22 mouse cellular contexts compared by ENCODE assay signal in the genomic region with DNA sequence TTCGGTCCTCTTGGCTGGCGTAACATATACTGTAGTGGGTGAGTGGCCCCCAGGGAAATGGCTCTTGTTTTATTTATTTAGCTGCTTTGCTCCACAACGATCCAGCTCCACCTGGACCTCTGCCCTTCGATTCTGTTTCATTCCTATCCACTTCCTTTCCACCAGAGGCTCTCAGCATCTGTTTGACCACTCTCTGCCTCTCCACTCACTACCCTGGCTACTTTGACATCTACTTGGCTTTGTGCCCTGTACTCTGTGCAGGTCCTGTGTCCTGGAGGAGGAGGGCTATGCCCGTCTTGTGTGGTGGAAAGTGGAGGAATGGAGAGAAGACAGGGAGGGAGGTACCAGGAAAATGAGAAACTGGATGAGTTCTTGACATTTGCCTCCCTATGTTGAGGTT. TPM values are rescaled to one million over a fixed set of nuclear protein-coding genes. Genes with fewer than 3 reads are reported as not detected.
A peak's percentile ranks its signal among the peaks of the same experiment; 100 is the strongest.
DNase-seq lines count a peak whose midpoint lies in the region; ATAC-seq and TF ChIP-seq lines count a peak whose summit lies in the region.
"Had no signal": no experiment of that assay in that cellular context is flagged by ENCODE, and none has a peak within 500 bp of the region (broad histone marks: within the 10 kb centered on the region; RNA-seq: fewer than 3 reads in every experiment).

No protein-coding gene starts in this region.

- no peak for ATAC-seq in midbrain, embryonic 11.5 days (ENCODE audit: low FRiP score)
- no peak for ATAC-seq in neural tube, embryonic 15.5 days (ENCODE audit: low FRiP score)

- H3K9me3 ChIP-seq in hindbrain, embryonic 10.5 days, result no peaks in the 10 kb centered on the region
- H3K9me3 ChIP-seq in midbrain, embryonic 11.5 days (ENCODE audit: control insufficient read depth, low read length), result no peaks in the 10 kb centered on the region
- no peaks in the 10 kb centered on the region for H3K9me3 ChIP-seq in neural tube, embryonic 15.5 days (replicated peaks)
- no peaks in the 10 kb centered on the region for H3K9me3 ChIP-seq in heart, embryonic 10.5 days
- H3K9me3 ChIP-seq: embryonic facial prominence, embryonic 15.5 days; heart, embryonic 12.5 days; limb, embryonic 12.5 days had no signal

- H3K27me3 ChIP-seq in hindbrain, embryonic 10.5 days (ENCODE audit: insufficient read depth, poor library complexity, severe bottlenecking), result no peaks in the 10 kb centered on the region
- H3K27me3 ChIP-seq in midbrain, embryonic 11.5 days (ENCODE audit: control insufficient read depth, insufficient read depth, low read length), result no peaks in the 10 kb centered on the region; the same call in 1 of the 2 replicates
- H3K27me3 ChIP-seq in neural tube, embryonic 15.5 days (replicated peaks), result no peaks in the 10 kb centered on the region
- H3K27me3 ChIP-seq in heart, embryonic 10.5 days (ENCODE audit: insufficient read depth, poor library complexity, severe bottlenecking), result peaks cover 5% of the 10 kb centered on the region; the same call in 1 of the 2 replicates
- H3K27me3 ChIP-seq: embryonic facial prominence, embryonic 15.5 days; limb, embryonic 12.5 days had no signal

- H3K36me3 ChIP-seq in hindbrain, embryonic 10.5 days, result no peaks in the 10 kb centered on the region
- H3K36me3 ChIP-seq in midbrain, embryonic 11.5 days (ENCODE audit: control insufficient read depth, insufficient read depth, low read length), result no peaks in the 10 kb centered on the region
- no peaks in the 10 kb centered on the region for H3K36me3 ChIP-seq in neural tube, embryonic 15.5 days
- no peaks in the 10 kb centered on the region for H3K36me3 ChIP-seq in heart, embryonic 10.5 days
- H3K36me3 ChIP-seq: embryonic facial prominence, embryonic 15.5 days; heart, embryonic 12.5 days; limb, embryonic 12.5 days had no signal

- WGBS in hindbrain, embryonic 10.5 days, result 77% methylated on average over 5 of the region's 5 CpGs
- 74% methylated on average over 5 of the region's 5 CpGs for WGBS in midbrain, embryonic 11.5 days
- 26% methylated on average over 5 of the region's 5 CpGs for WGBS in neural tube, embryonic 15.5 days
- 66% methylated on average over 5 of the region's 5 CpGs for WGBS in heart, embryonic 10.5 days

- no peak overlapping the region for H3K4me3 ChIP-seq in layer of hippocampus, adult 2 months
- no peak overlapping the region for H3K4me3 ChIP-seq in hindbrain, embryonic 10.5 days
- no peak overlapping the region for H3K4me3 ChIP-seq in midbrain, embryonic 11.5 days (ENCODE audit: low read depth, low read length)
- H3K4me3 ChIP-seq in neural tube, embryonic 15.5 days (replicated peaks), result no peak overlapping the region
- no peak overlapping the region for H3K4me3 ChIP-seq in heart, embryonic 10.5 days
- H3K4me3 ChIP-seq: embryonic facial prominence, embryonic 15.5 days; heart, embryonic 12.5 days; limb, embryonic 12.5 days had no signal

- H3K4me2 ChIP-seq in midbrain, embryonic 11.5 days, result no peak overlapping the region
- H3K4me2 ChIP-seq in neural tube, embryonic 15.5 days, result 0 out of 2 replicates have a peak overlapping the region, but pooled peaks have one; percentile 4
- H3K4me2 ChIP-seq: embryonic facial prominence, embryonic 15.5 days; heart, embryonic 12.5 days; limb, embryonic 12.5 days had no signal

- H3K9ac ChIP-seq in midbrain, embryonic 11.5 days (ENCODE audit: low read length), result no peak overlapping the region
- H3K9ac ChIP-seq in neural tube, embryonic 15.5 days (replicated peaks), result no peak overlapping the region; the same call in 1 of the 2 replicates
- H3K9ac ChIP-seq: embryonic facial prominence, embryonic 15.5 days; heart, embryonic 12.5 days; limb, embryonic 12.5 days had no signal

- peaks cover 87% of the 10 kb centered on the region for H3K4me1 ChIP-seq in hindbrain, embryonic 10.5 days (replicated peaks)
- H3K4me1 ChIP-seq in midbrain, embryonic 11.5 days (ENCODE audit: control insufficient read depth, insufficient read depth, low read length), result peaks cover 74% of the 10 kb centered on the region
- peaks cover 94% of the 10 kb centered on the region for H3K4me1 ChIP-seq in neural tube, embryonic 15.5 days
- peaks cover 11% of the 10 kb centered on the region; the same call in 1 of the 2 replicates for H3K4me1 ChIP-seq in heart, embryonic 10.5 days
- H3K4me1 ChIP-seq: limb, embryonic 12.5 days had no signal

- no peak for DNase-seq in layer of hippocampus, adult 2 months (ENCODE audit: low spot score in 2 of 2)
- no peak for DNase-seq in layer of hippocampus, adult 11-12 months (ENCODE audit: low spot score)
- no peak for DNase-seq in hindbrain, embryonic 10.5 days (ENCODE audit: low spot score)
- DNase-seq in midbrain, embryonic 11.5 days (ENCODE audit: low spot score, missing footprints), result no peak
- no peak for DNase-seq in adrenal gland, adult 18-20 months (ENCODE audit: low spot score in 2 of 2)
- DNase-seq in cerebellum, postnatal 36 days, result no peak
- DNase-seq in heart, embryonic 10.5 days (ENCODE audit: low spot score), result no peak
- DNase-seq: gastrocnemius, postnatal 36 days; heart, postnatal 4 days; kidney, adult 18-20 months; kidney, postnatal 25 days; lung, postnatal 14 days; right cerebral cortex, postnatal 14 days; thymus, postnatal 14 days had no signal

- peak overlapping the region; percentile 92 for H3K27ac ChIP-seq in layer of hippocampus, adult 2 months
- H3K27ac ChIP-seq in hindbrain, embryonic 10.5 days, result peak overlapping the region; percentile 56
- peak overlapping the region; percentile 59 for H3K27ac ChIP-seq in midbrain, embryonic 11.5 days (ENCODE audit: low read depth, low read length)
- peak overlapping the region; percentile 84 for H3K27ac ChIP-seq in neural tube, embryonic 15.5 days (replicated peaks)
- H3K27ac ChIP-seq in heart, embryonic 10.5 days, result no peak overlapping the region
- H3K27ac ChIP-seq: embryonic facial prominence, embryonic 15.5 days; limb, embryonic 12.5 days; stomach, postnatal 0 days had no signal

- TF ChIP-seq CTCF in layer of hippocampus, adult 2 months (conservative IDR thresholded peaks at IDR 0.05), result no peak

RNA-seq across cellular contexts. Expression of a gene that starts 33.7 kb away (rescaled TPM):
- total RNA-seq in layer of hippocampus, adult 2 months (2021), result 100 to 1,000 TPM; 277 to 286 TPM
- polyA plus RNA-seq in hindbrain, embryonic 10.5 days (2016; fragmentation: Nextera tagmentation; extraction: Ambion mirVana), result 43.6 and 84.1 TPM in 2 replicates
- polyA plus RNA-seq in midbrain, embryonic 11.5 days (2014; fragmentation: Nextera tagmentation; extraction: Ambion mirVana), result 57.8 and 64.5 TPM in 2 replicates
- polyA plus RNA-seq in neural tube, embryonic 15.5 days (2015; fragmentation: Nextera tagmentation; extraction: Ambion mirVana), result 107 and 130 TPM in 2 replicates
- under 1 TPM; 0.80 to 0.90 TPM for total RNA-seq in adrenal gland, adult 18-20 months (2021)
- polyA plus RNA-seq in heart, embryonic 10.5 days (2016; fragmentation: Nextera tagmentation; extraction: Ambion mirVana), result 12.1 and 16.0 TPM in 2 replicates

RNA-seq across cellular contexts. Expression of a gene that starts 46.3 kb away (rescaled TPM):
- total RNA-seq in layer of hippocampus, adult 2 months (2021), result not detected
- polyA plus RNA-seq in hindbrain, embryonic 10.5 days (2016; fragmentation: Nextera tagmentation; extraction: Ambion mirVana), result not detected in 2 replicates
- polyA plus RNA-seq in midbrain, embryonic 11.5 days (2014; fragmentation: Nextera tagmentation; extraction: Ambion mirVana), result not detected in 2 replicates
- polyA plus RNA-seq in neural tube, embryonic 15.5 days (2015; fragmentation: Nextera tagmentation; extraction: Ambion mirVana), result not detected in 2 replicates
- total RNA-seq in adrenal gland, adult 18-20 months (2021), result not detected
- not detected in 2 replicates for polyA plus RNA-seq in heart, embryonic 10.5 days (2016; fragmentation: Nextera tagmentation; extraction: Ambion mirVana)
- total RNA-seq: adrenal gland, postnatal 4 days; gastrocnemius, postnatal 36 days; heart, postnatal 4 days; layer of hippocampus, postnatal 25 days had no signal
- polyA plus RNA-seq: embryonic facial prominence, embryonic 15.5 days; heart, embryonic 12.5 days; limb, embryonic 12.5 days; liver, embryonic 16.5 days; stomach, postnatal 0 days had no signal
